34 mouse cellular contexts compared by ENCODE assay signal in genomic region chr5:90634885-90635284, GRCm38 (mm10). TPM values are rescaled to one million over a fixed set of nuclear protein-coding genes. Genes with fewer than 3 reads are reported as not detected.
"Had no signal": no experiment of that assay in that cellular context is flagged by ENCODE, and none has a peak within 500 bp of the region (broad histone marks: within the 10 kb centered on the region; RNA-seq: fewer than 3 reads in every experiment).

No protein-coding gene starts in this region.

- H3K36me3 ChIP-seq: embryonic facial prominence, embryonic 10.5 days; embryonic facial prominence, embryonic 12.5 days; embryonic facial prominence, embryonic 13.5 days; embryonic facial prominence, embryonic 15.5 days; forebrain, embryonic 10.5 days; forebrain, embryonic 12.5 days; forebrain, embryonic 15.5 days had no signal

- ATAC-seq: forebrain, embryonic 13.5 days; forebrain, embryonic 14.5 days; forebrain, embryonic 15.5 days; forebrain, embryonic 16.5 days; forebrain, postnatal 0 days had no signal

- H3K4me2 ChIP-seq: embryonic facial prominence, embryonic 12.5 days; embryonic facial prominence, embryonic 13.5 days; embryonic facial prominence, embryonic 15.5 days; forebrain, embryonic 12.5 days; forebrain, embryonic 13.5 days; forebrain, embryonic 15.5 days had no signal

- H3K4me3 ChIP-seq: embryonic facial prominence, embryonic 10.5 days; embryonic facial prominence, embryonic 12.5 days; embryonic facial prominence, embryonic 13.5 days; embryonic facial prominence, embryonic 15.5 days; erythroblast, embryonic 14.5 days; forebrain, embryonic 10.5 days; forebrain, embryonic 12.5 days; forebrain, embryonic 13.5 days; forebrain, embryonic 15.5 days; gastrocnemius, adult 2 months; heart, adult 2 months had no signal

- H3K4me1 ChIP-seq: embryonic facial prominence, embryonic 10.5 days; embryonic facial prominence, embryonic 12.5 days; embryonic facial prominence, embryonic 13.5 days; embryonic facial prominence, embryonic 15.5 days; forebrain, embryonic 10.5 days; forebrain, embryonic 12.5 days; forebrain, embryonic 13.5 days; forebrain, embryonic 15.5 days had no signal

- DNase-seq: cerebellum, adult 2 months; cerebellum, adult 8-10 months; cerebellum, adult 9-10 months; cerebellum, adult 9-11 months; cerebellum, postnatal 10 days; cerebellum, postnatal 14 days; cerebellum, postnatal 25 days; cerebellum, postnatal 36 days; embryo, embryonic 11 days; forebrain, postnatal 0 days; gastrocnemius, adult 2 months; gastrocnemius, postnatal 10 days; gastrocnemius, postnatal 14 days; gastrocnemius, postnatal 25 days; gastrocnemius, postnatal 36 days; heart, adult 11 months; heart, adult 18-20 months; heart, adult 2 months had no signal

- H3K27me3 ChIP-seq: embryonic facial prominence, embryonic 12.5 days; embryonic facial prominence, embryonic 15.5 days; forebrain, embryonic 13.5 days; forebrain, embryonic 15.5 days had no signal

- H3K9ac ChIP-seq: embryonic facial prominence, embryonic 12.5 days; embryonic facial prominence, embryonic 13.5 days; embryonic facial prominence, embryonic 15.5 days; forebrain, embryonic 12.5 days; forebrain, embryonic 13.5 days; forebrain, embryonic 15.5 days; forebrain, postnatal 0 days had no signal

- H3K27ac ChIP-seq: embryonic facial prominence, embryonic 10.5 days; embryonic facial prominence, embryonic 12.5 days; embryonic facial prominence, embryonic 13.5 days; embryonic facial prominence, embryonic 15.5 days; forebrain, embryonic 10.5 days; forebrain, embryonic 12.5 days; forebrain, embryonic 13.5 days; forebrain, embryonic 15.5 days; gastrocnemius, adult 2 months; heart, adult 2 months had no signal

- H3K9me3 ChIP-seq: embryonic facial prominence, embryonic 10.5 days; embryonic facial prominence, embryonic 12.5 days; embryonic facial prominence, embryonic 13.5 days; embryonic facial prominence, embryonic 15.5 days; forebrain, embryonic 10.5 days; forebrain, embryonic 12.5 days; forebrain, embryonic 13.5 days; forebrain, embryonic 15.5 days had no signal

RNA-seq across cellular contexts. Expression of gene Rassf6, which starts 5.6 kb away (rescaled TPM):
- total RNA-seq: common myeloid progenitor, adult 5-6 weeks; gastrocnemius, adult 18-20 months; gastrocnemius, adult 2 months; gastrocnemius, adult 8-10 months; gastrocnemius, postnatal 10 days; gastrocnemius, postnatal 14 days; gastrocnemius, postnatal 25 days; gastrocnemius, postnatal 36 days; gastrocnemius, postnatal 4 days; heart, adult 2 months; heart, adult 8-10 months had no signal
- polyA plus RNA-seq: erythroblast, embryonic 14.5 days; forebrain, embryonic 13.5 days had no signal
